Mouse (Mus musculus) embryonic facial prominence, embryonic 14.5 days (tissue): ENCODE measurements around the gene Mucl1. TPM values are rescaled to one million over a fixed set of nuclear protein-coding genes. Genes with fewer than 3 reads are reported as not detected.
"Not testable (repeated sequence)": the region's sequence is repeated elsewhere in the genome, so short reads cannot be mapped to it uniquely, and the experiment has no call there.

Source experiments
- ATAC-seq: fragments of 200-750 bp; cut with Nextera tagmentation; 2 replicates; pipeline ENCODE4 v1.8.0; 2017; ENCODE audit warnings: low read depth, moderate number of reproducible peaks, moderate TSS enrichment
- DNase-seq: peaks from one replicate; pipeline ENCODE4 v3.0.0-alpha.2; 2015; ENCODE audit warnings: low spot score
- H3K27ac ChIP-seq: fragments of 300-500 bp; sonication (generic); replicated peaks from 2 replicates; pipeline ENCODE4 v1.5.1; 2014; ENCODE audit warnings: low read depth, mild to moderate bottlenecking, low read length, moderate library complexity
- H3K27me3 ChIP-seq: fragments of 300-500 bp; sonication (generic); replicated peaks from 2 replicates; pipeline ENCODE4 v1.6.1; 2014; ENCODE audit warnings: low read length; ENCODE audit not compliant: control insufficient read depth, insufficient read depth
- H3K36me3 ChIP-seq: fragments of 300-500 bp; sonication (generic); 2 replicates; pipeline ENCODE4 v1.6.1; 2014; ENCODE audit warnings: low read length, mixed read lengths; ENCODE audit not compliant: control insufficient read depth, insufficient read depth
- H3K4me1 ChIP-seq: fragments of 300-500 bp; sonication (generic); 2 replicates; pipeline ENCODE4 v1.6.1; 2014; ENCODE audit warnings: antibody characterized with exemption, low read length; ENCODE audit not compliant: control insufficient read depth, insufficient read depth
- H3K4me2 ChIP-seq: fragments of 300-500 bp; sonication (generic); 2 replicates; pipeline ENCODE4 v1.6.1; 2014; ENCODE audit warnings: low read depth, mild to moderate bottlenecking, low read length, moderate library complexity, mixed read lengths
- H3K4me3 ChIP-seq: fragments of 300-500 bp; sonication (generic); 2 replicates; pipeline ENCODE4 v1.5.1; 2014; ENCODE audit warnings: low read depth, mild to moderate bottlenecking, low read length
- H3K9ac ChIP-seq: fragments of 300-500 bp; sonication (generic); 2 replicates; pipeline ENCODE4 v1.6.1; 2014; ENCODE audit warnings: low read depth, mild to moderate bottlenecking, low read length, moderate library complexity, mixed read lengths
- H3K9me3 ChIP-seq: fragments of 300-500 bp; sonication (generic); 2 replicates; pipeline ENCODE4 v1.6.1; 2016; ENCODE audit warnings: low read length; ENCODE audit not compliant: control insufficient read depth
- whole genome bisulfite sequencing: fragments of 180-500 bp; shearing (Covaris S2); extraction: QIAGEN DNeasy Blood & Tissue Kit; methylation state at CpG from one replicate; pipeline ENCODE4 v1.1.7; 2014; 5-methylcytosine and 5-hydroxymethylcytosine counted together
- polyA plus RNA-seq: library from polyadenylated mRNA; unstranded; fragments of >200 nt; fragmentation: Nextera tagmentation; extraction: Ambion mirVana; gene quantifications from 2 replicates; pipeline ENCODE4 v1.2.1, GENCODE M21; 2014

The Mucl1 gene
- polyA plus RNA-seq = not detected in 2 replicates

GRCm38 (mm10) chr15:103755369-103755768, at the start of gene Mucl1:
Gene Mucl1, minus strand, starts transcription at chr15:103755469.
- no peaks in the 10 kb centered on the region for H3K4me1 ChIP-seq
- DNase-seq (no peak), ATAC-seq (no peak)
- H3K27ac ChIP-seq = no peak within 1 kb of the TSS
- H3K4me2 ChIP-seq = no peak within 1 kb of the TSS
- 91% methylated on average over 2 of the region's 2 CpGs for WGBS
- H3K9ac ChIP-seq = no peak within 1 kb of the TSS
- no peaks in the 10 kb centered on the region for H3K9me3 ChIP-seq
- H3K27me3 ChIP-seq = no peaks in the 10 kb centered on the region
- no peak within 1 kb of the TSS for H3K4me3 ChIP-seq
- no peaks in the 10 kb centered on the region for H3K36me3 ChIP-seq

GRCm38 (mm10) chr15:103766836-103767235, 11.6 kb upstream of the Mucl1 start:
- ATAC-seq, H3K4me3 ChIP-seq, H3K9me3 ChIP-seq, H3K36me3 ChIP-seq, H3K27me3 ChIP-seq, H3K4me1 ChIP-seq, H3K9ac ChIP-seq, H3K4me2 ChIP-seq, H3K27ac ChIP-seq: not testable (repeated sequence)
- WGBS = 3% methylated on average over 5 of the region's 5 CpGs
- peak; percentile 61 for DNase-seq

GRCm38 (mm10) chr15:103716861-103717260, 38.4 kb downstream of the Mucl1 start:
- H3K4me1 ChIP-seq, H3K27ac ChIP-seq, H3K4me3 ChIP-seq, H3K9ac ChIP-seq, DNase-seq, H3K36me3 ChIP-seq, H3K4me2 ChIP-seq, H3K9me3 ChIP-seq, ATAC-seq, H3K27me3 ChIP-seq: not testable (repeated sequence)
- WGBS = 85% methylated on average over 3 of the region's 5 CpGs

Other genes starting within 250 kb of the Mucl1 start
- 16.7 and 18.1 TPM in 2 replicates for gene Ppp1r1a, start 217.5 kb downstream of the Mucl1 start, polyA plus RNA-seq
- not detected in 2 replicates for gene Glycam1, start 190.4 kb downstream of the Mucl1 start, polyA plus RNA-seq
- not detected in 2 replicates for gene Mucl2, start 143.8 kb upstream of the Mucl1 start, polyA plus RNA-seq